Mouse (Mus musculus): Measurements from ENCODE around the gene Fam234a. TPM values are rescaled to one million over a fixed set of nuclear protein-coding genes. Genes with fewer than 3 reads are reported as not detected.

The Fam234a gene
- polyA plus RNA-seq, 1 experiment from 2014 or later = 89.5 TPM

Other genes starting within 250 kb of the Fam234a start
- gene Rab11fip3, start 174.7 kb downstream of the Fam234a start, polyA plus RNA-seq (2015; fragmentation: Nextera tagmentation; extraction: Ambion mirVana) = 12.4 and 13.6 TPM in 2 replicates
- 39.4 and 42.7 TPM in 2 replicates for gene Decr2, start 153.9 kb downstream of the Fam234a start, polyA plus RNA-seq (2015; fragmentation: Nextera tagmentation; extraction: Ambion mirVana)
- gene Nme4, start 148.6 kb downstream of the Fam234a start, polyA plus RNA-seq (2015; fragmentation: Nextera tagmentation; extraction: Ambion mirVana) = 96.7 and 107 TPM in 2 replicates
- gene Tmem8, start 130.9 kb downstream of the Fam234a start, polyA plus RNA-seq (2015; fragmentation: Nextera tagmentation; extraction: Ambion mirVana) = 8.7 and 10.9 TPM in 2 replicates
- gene Mrpl28, start 120.7 kb downstream of the Fam234a start, polyA plus RNA-seq (2015; fragmentation: Nextera tagmentation; extraction: Ambion mirVana) = 218 and 240 TPM in 2 replicates
- 14.2 and 17.8 TPM in 2 replicates for gene Axin1, start 105.6 kb downstream of the Fam234a start, polyA plus RNA-seq (2015; fragmentation: Nextera tagmentation; extraction: Ambion mirVana)
- 36.4 and 126 TPM in 2 replicates for gene Pdia2, start 45.2 kb downstream of the Fam234a start, polyA plus RNA-seq (2015; fragmentation: Nextera tagmentation; extraction: Ambion mirVana)
- 11.8 and 19.3 TPM in 2 replicates for gene Rgs11, start 41.3 kb downstream of the Fam234a start, polyA plus RNA-seq (2015; fragmentation: Nextera tagmentation; extraction: Ambion mirVana)
- gene Arhgdig, start 36.5 kb downstream of the Fam234a start, polyA plus RNA-seq (2015; fragmentation: Nextera tagmentation; extraction: Ambion mirVana) = 53.4 and 94.1 TPM in 2 replicates
- gene Luc7l, start 8.7 kb upstream of the Fam234a start, polyA plus RNA-seq (2015; fragmentation: Nextera tagmentation; extraction: Ambion mirVana) = 82.9 and 93.8 TPM in 2 replicates
- 1.8 and 2.2 TPM in 2 replicates for gene Neurl1b, start 170.6 kb upstream of the Fam234a start, polyA plus RNA-seq (2015; fragmentation: Nextera tagmentation; extraction: Ambion mirVana)

Data from intestine, embryonic 15.5 days (tissue).